In genomic region chr8:120309326-120309725, GRCm38 (mm10) we compare ENCODE assay signal across 8 mouse cellular contexts.
DNase-seq lines count a peak whose midpoint lies in the region; ATAC-seq and TF ChIP-seq lines count a peak whose summit lies in the region.

No protein-coding gene starts in this region.

- peak; percentile 35 for DNase-seq in adrenal gland, postnatal 14 days
- no peak for DNase-seq in adrenal gland, adult 8-10 months
- DNase-seq in cerebellum, adult 2 months = peak; percentile 65 to 73
- peak; percentile 87 for DNase-seq in gastrocnemius, postnatal 25 days
- peak; percentile 56 to 62 for DNase-seq in left cerebral cortex, postnatal 14 days (ENCODE audit: low spot score in 2 of 2)
- DNase-seq in thymus, postnatal 10 days (ENCODE audit: low spot score in 2 of 2) = no peak

- no peaks in the 10 kb centered on the region for H3K27me3 ChIP-seq in cerebellum, adult 2 months (ENCODE audit: control insufficient read depth, insufficient read depth, low read length)
- no peaks in the 10 kb centered on the region for H3K27me3 ChIP-seq in neural tube, embryonic 14.5 days (ENCODE audit: control insufficient read depth, insufficient read depth, low read length)
- no peaks in the 10 kb centered on the region for H3K27me3 ChIP-seq in kidney, embryonic 14.5 days (ENCODE audit: control insufficient read depth, insufficient read depth, low read length)

- H3K4me3 ChIP-seq in cerebellum, adult 2 months (replicated peaks; ENCODE audit: insufficient read depth, low read depth, low read length) = no peak overlapping the region
- no peak overlapping the region for H3K4me3 ChIP-seq in neural tube, embryonic 14.5 days (ENCODE audit: low read depth, low read length)
- no peak overlapping the region for H3K4me3 ChIP-seq in kidney, embryonic 14.5 days (ENCODE audit: low read length)

- intact Hi-C loops in left cerebral cortex, postnatal 14 days (cut with DNase I) = no loop called here

- no peaks in the 10 kb centered on the region for H3K36me3 ChIP-seq in neural tube, embryonic 14.5 days (ENCODE audit: control insufficient read depth, insufficient read depth, low read length)
- H3K36me3 ChIP-seq in kidney, embryonic 14.5 days (ENCODE audit: control insufficient read depth, insufficient read depth, low read length) = no peaks in the 10 kb centered on the region

- H3K4me2 ChIP-seq in neural tube, embryonic 14.5 days (ENCODE audit: low read depth, low read length) = peak overlapping the region; percentile 12; the same call in 1 of the 2 replicates
- no peak overlapping the region for H3K4me2 ChIP-seq in kidney, embryonic 14.5 days (replicated peaks; ENCODE audit: low read depth, low read length)

- H3K4me1 ChIP-seq in cerebellum, adult 2 months (ENCODE audit: control insufficient read depth, insufficient read depth, low read length) = peaks cover 49% of the 10 kb centered on the region
- H3K4me1 ChIP-seq in neural tube, embryonic 14.5 days (ENCODE audit: control insufficient read depth, insufficient read depth, low read length) = peaks cover 38% of the 10 kb centered on the region
- peaks cover 27% of the 10 kb centered on the region; the same call in 1 of the 2 replicates for H3K4me1 ChIP-seq in kidney, embryonic 14.5 days (ENCODE audit: control insufficient read depth, insufficient read depth, low read length)

- WGBS in cerebellum, adult 2 months = 13% methylated on average over 18 of the region's 18 CpGs
- WGBS in neural tube, embryonic 14.5 days = 24% methylated on average over 18 of the region's 18 CpGs
- 70% methylated on average over 18 of the region's 18 CpGs for WGBS in kidney, embryonic 14.5 days

- no peak overlapping the region for H3K27ac ChIP-seq in cerebellum, adult 2 months (ENCODE audit: insufficient read depth, low read length)
- H3K27ac ChIP-seq in neural tube, embryonic 14.5 days (ENCODE audit: low read depth, low read length) = peak overlapping the region; percentile 44
- no peak overlapping the region for H3K27ac ChIP-seq in kidney, embryonic 14.5 days (ENCODE audit: low read depth, low read length)

- peak; percentile 41; the same call in 1 of the 2 replicates for ATAC-seq in neural tube, embryonic 14.5 days (ENCODE audit: low read depth)
- no peak for ATAC-seq in kidney, embryonic 14.5 days (ENCODE audit: low FRiP score, low TSS enrichment)

- no peak for TF ChIP-seq CTCF in cerebellum, adult 2 months (IDR thresholded peaks at IDR 0.05; ENCODE audit: borderline replicate concordance, insufficient read depth, low read depth, low read length)

- no peak overlapping the region for H3K9ac ChIP-seq in neural tube, embryonic 14.5 days (replicated peaks; ENCODE audit: low read depth, low read length)
- H3K9ac ChIP-seq in kidney, embryonic 14.5 days (ENCODE audit: low read depth, low read length) = no peak overlapping the region

- no peaks in the 10 kb centered on the region for H3K9me3 ChIP-seq in neural tube, embryonic 14.5 days (ENCODE audit: control insufficient read depth, low read length)
- no peaks in the 10 kb centered on the region for H3K9me3 ChIP-seq in kidney, embryonic 14.5 days (ENCODE audit: control insufficient read depth, low read length)

- TF ChIP-seq POLR2A in cerebellum, adult 2 months (IDR thresholded peaks at IDR 0.05; ENCODE audit: borderline replicate concordance, insufficient read depth, low read length) = no peak

Comparison
In these comparisons a context has a peak if more than half of its experiments do, and no peak if none do; other contexts are left out.
1. DNase-seq: peak in adrenal gland, postnatal 14 days (single experiment), cerebellum, adult 2 months (2 of 2), gastrocnemius, postnatal 25 days (single experiment) and left cerebral cortex, postnatal 14 days (2 of 2); none in adrenal gland, adult 8-10 months (single experiment) and thymus, postnatal 10 days (0 of 2).